Mouse (Mus musculus) layer of hippocampus, adult 2 months (tissue): ENCODE measurements around the gene Rora. TPM values are rescaled to one million over a fixed set of nuclear protein-coding genes. Genes with fewer than 3 reads are reported as not detected.

Experiments used
- DNase-seq, 2 experiments: peaks; one replicate each; pipeline ENCODE4 v3.0.0; 2022; ENCODE audit warnings: low spot score in 2 of 2
- H3K27ac ChIP-seq: fragments of 200-600 bp; 2 replicates; pipeline ENCODE4 v1.8.1; 2022
- H3K4me3 ChIP-seq: fragments of 200-600 bp; 2 replicates; pipeline ENCODE4 v1.8.1; 2022; ENCODE audit warnings: mild to moderate bottlenecking
- CTCF ChIP-seq: fragments of 200-600 bp; conservative IDR thresholded peaks from 2 replicates; pipeline ENCODE4 v1.8.1; 2022; ENCODE audit warnings: antibody characterized with exemption, mild to moderate bottlenecking, moderate library complexity
- total RNA-seq, 2 experiments: library from RNA; stranded (reverse); gene quantifications; 2 replicates each; pipeline ENCODE4 v1.2.3; 2021

The Rora gene
- total RNA-seq, 2 experiments from 2014 or later, result 32.0 to 35.6 TPM

- TF ChIP-seq CTCF, result no peak
- H3K4me3 ChIP-seq, result no peak overlapping the region
- no peak for DNase-seq
- no peak overlapping the region for H3K27ac ChIP-seq
These were observed 205.9 kb downstream of the Rora start for GRCm38 (mm10) chr9:68859500-68859899.

GRCm38 (mm10) chr9:68866317-68866716, 212.7 kb downstream of the Rora start:
- no peak for TF ChIP-seq CTCF

GRCm38 (mm10) chr9:68873838-68874237, 220.3 kb downstream of the Rora start:
- DNase-seq, result no peak
- TF ChIP-seq CTCF, result no peak
- Histone ChIP-seq H3K27ac (no peak overlapping the region), H3K4me3 (no peak overlapping the region)

More at GRCm38 (mm10) chr9:68866317-68866716, 212.7 kb downstream of the Rora start:
- no peak overlapping the region for H3K4me3 ChIP-seq
- peak in 1 of 2 experiments; percentile 34 for DNase-seq
- H3K27ac ChIP-seq, result no peak overlapping the region

GRCm38 (mm10) chr9:68874544-68874943, 221.0 kb downstream of the Rora start:
- no peak for TF ChIP-seq CTCF
- Histone ChIP-seq H3K27ac (no peak overlapping the region), H3K4me3 (no peak overlapping the region)
- no peak for DNase-seq

- no peak for DNase-seq
- H3K27ac ChIP-seq, result no peak overlapping the region
- TF ChIP-seq CTCF, result no peak
- H3K4me3 ChIP-seq, result no peak overlapping the region
These were observed 222.2 kb downstream of the Rora start for GRCm38 (mm10) chr9:68875791-68876190.

GRCm38 (mm10) chr9:68876289-68876688, 222.7 kb downstream of the Rora start:
- DNase-seq, result no peak
- TF ChIP-seq CTCF, result no peak
- Histone ChIP-seq H3K4me3 (no peak overlapping the region), H3K27ac (no peak overlapping the region)

- no peak overlapping the region for H3K4me3 ChIP-seq
- TF ChIP-seq CTCF, result no peak
- no peak for DNase-seq
- no peak overlapping the region for H3K27ac ChIP-seq
These were observed 228.3 kb downstream of the Rora start for GRCm38 (mm10) chr9:68881896-68882295.

- H3K4me3 ChIP-seq, result no peak overlapping the region
- no peak for DNase-seq
- no peak for TF ChIP-seq CTCF
- H3K27ac ChIP-seq, result no peak overlapping the region
These were observed 229.4 kb downstream of the Rora start for GRCm38 (mm10) chr9:68883005-68883404.

- no peak overlapping the region for H3K27ac ChIP-seq
- no peak for TF ChIP-seq CTCF
- DNase-seq, result no peak
- no peak overlapping the region for H3K4me3 ChIP-seq
These were observed 230.1 kb downstream of the Rora start for GRCm38 (mm10) chr9:68883687-68884086.

- Histone ChIP-seq H3K4me3 (no peak overlapping the region), H3K27ac (peak overlapping the region; percentile 25)
- no peak for DNase-seq
- TF ChIP-seq CTCF, result no peak
These were observed 231.0 kb downstream of the Rora start for GRCm38 (mm10) chr9:68884451-68885035.

- DNase-seq, result peak; percentile 30 to 40
- no peak for TF ChIP-seq CTCF
- H3K27ac ChIP-seq, result no peak overlapping the region
These were observed 235.1 kb downstream of the Rora start for GRCm38 (mm10) chr9:68888670-68889069.

GRCm38 (mm10) chr9:68891431-68891830, 237.8 kb downstream of the Rora start:
- no peak overlapping the region for H3K4me3 ChIP-seq
- TF ChIP-seq CTCF, result no peak
- H3K27ac ChIP-seq, result no peak overlapping the region
- no peak for DNase-seq

More at GRCm38 (mm10) chr9:68888670-68889069, 235.1 kb downstream of the Rora start:
- no peak overlapping the region; the same call in 1 of the 2 replicates for H3K4me3 ChIP-seq

- Histone ChIP-seq H3K27ac (no peak overlapping the region), H3K4me3 (no peak overlapping the region)
- no peak for DNase-seq
- TF ChIP-seq CTCF, result no peak
These were observed 238.8 kb downstream of the Rora start for GRCm38 (mm10) chr9:68892356-68892755.

GRCm38 (mm10) chr9:68892859-68893258, 239.3 kb downstream of the Rora start:
- no peak overlapping the region for H3K27ac ChIP-seq
- TF ChIP-seq CTCF, result no peak
- H3K4me3 ChIP-seq, result no peak overlapping the region
- DNase-seq, result no peak
